Mouse (Mus musculus) CH12F3 (cell line): ENCODE measurements at regions not wholly inside any gene's neighbourhood (a gene's known extent, or its start where the extent isn't known, plus 50 kb on each side); places are given as distances from the start of the nearest gene placed in this dataset.

Experiments used
- in situ Hi-C: fragments of 300-500 bp; cut with MboI; formaldehyde crosslinking; loops from 2 replicates; pipeline ENCODE4 v1.14.3; 2020; ENCODE audit warnings: low sequenced_read_pairs

- in situ Hi-C loops = no loop called here
These were observed 177.4 kb downstream of the Cd83 start for GRCm38 (mm10) chr13:43961987-43962386.

GRCm38 (mm10) chr13:43963321-43963720 lies 178.7 kb downstream of the Cd83 start:
- in situ Hi-C loops = no loop called here

GRCm38 (mm10) chr13:43965256-43965905 lies 180.8 kb downstream of the Cd83 start:
- in situ Hi-C loops = no loop called here

- in situ Hi-C loops = no loop called here
These were observed 182.9 kb downstream of the Cd83 start for GRCm38 (mm10) chr13:43967516-43967915.

- in situ Hi-C loops = no loop called here
These were observed 188.3 kb downstream of the Cd83 start for GRCm38 (mm10) chr13:43972906-43973305.

- in situ Hi-C loops = no loop called here
These were observed 190.7 kb downstream of the Cd83 start for GRCm38 (mm10) chr13:43975281-43975680.

GRCm38 (mm10) chr13:43975801-43976200 lies 191.2 kb downstream of the Cd83 start:
- in situ Hi-C loops = no loop called here

GRCm38 (mm10) chr13:43976676-43977075 lies 192.1 kb downstream of the Cd83 start:
- in situ Hi-C loops = no loop called here

GRCm38 (mm10) chr13:43987338-43987737 lies 202.8 kb downstream of the Cd83 start:
- in situ Hi-C loops = no loop called here

- in situ Hi-C loops = no loop called here
These were observed 203.8 kb downstream of the Cd83 start for GRCm38 (mm10) chr13:43988421-43988820.

GRCm38 (mm10) chr13:43990281-43991101 lies 205.9 kb downstream of the Cd83 start:
- in situ Hi-C loops = no loop called here

- in situ Hi-C loops = no loop called here
These were observed 207.2 kb downstream of the Cd83 start for GRCm38 (mm10) chr13:43991774-43992173.

- in situ Hi-C loops = no loop called here
These were observed 208.4 kb downstream of the Cd83 start for GRCm38 (mm10) chr13:43992968-43993367.

- in situ Hi-C loops = no loop called here
These were observed 209.8 kb downstream of the Cd83 start for GRCm38 (mm10) chr13:43994361-43994760.

- in situ Hi-C loops = no loop called here
These were observed 211.0 kb downstream of the Cd83 start for GRCm38 (mm10) chr13:43995623-43996022.

GRCm38 (mm10) chr13:44001861-44002545 lies 217.4 kb downstream of the Cd83 start:
- in situ Hi-C loops = no loop called here

GRCm38 (mm10) chr13:44012868-44013267 lies 228.3 kb downstream of the Cd83 start:
- in situ Hi-C loops = no loop called here

- in situ Hi-C loops = no loop called here
These were observed 234.1 kb downstream of the Cd83 start for GRCm38 (mm10) chr13:44018489-44019303.

GRCm38 (mm10) chr13:44019304-44019583 lies 234.7 kb downstream of the Cd83 start:
- in situ Hi-C loops = no loop called here

- in situ Hi-C loops = no loop called here
These were observed 236.3 kb downstream of the Cd83 start for GRCm38 (mm10) chr13:44020851-44021250.

GRCm38 (mm10) chr13:44022106-44022505 lies 237.5 kb downstream of the Cd83 start:
- in situ Hi-C loops = no loop called here
